Comparison of ENCODE assay signal across 8 mouse cellular contexts in genomic region chr19:7424590-7425397, GRCm38 (mm10). TPM values are rescaled to one million over a fixed set of nuclear protein-coding genes. Genes with fewer than 3 reads are reported as not detected.
DNase-seq lines count a peak whose midpoint lies in the region; ATAC-seq and TF ChIP-seq lines count a peak whose summit lies in the region.

No protein-coding gene starts in this region.

- H3K4me3 ChIP-seq in heart, embryonic 16.5 days (ENCODE audit: low read length), result no peak overlapping the region
- no peak overlapping the region for H3K4me3 ChIP-seq in forebrain, embryonic 14.5 days (ENCODE audit: low read depth, low read length)
- 0 out of 2 replicates have a peak overlapping the region, but pooled peaks have one; percentile 26 for H3K4me3 ChIP-seq in midbrain, embryonic 15.5 days
- H3K4me3 ChIP-seq in liver, embryonic 12.5 days, result no peak overlapping the region

- peak overlapping the region; percentile 23 for H3K27ac ChIP-seq in heart, embryonic 16.5 days (ENCODE audit: low read length)
- H3K27ac ChIP-seq in forebrain, embryonic 14.5 days (ENCODE audit: low read depth, low read length), result peak overlapping the region; percentile 65; the same call in 1 of the 2 replicates
- H3K27ac ChIP-seq in midbrain, embryonic 15.5 days, result peak overlapping the region; percentile 84
- H3K27ac ChIP-seq in liver, embryonic 12.5 days, result no peak overlapping the region

- H3K27me3 ChIP-seq in heart, embryonic 16.5 days (ENCODE audit: control insufficient read depth, insufficient read depth, low read length), result no peaks in the 10 kb centered on the region
- H3K27me3 ChIP-seq in forebrain, embryonic 14.5 days (replicated peaks; ENCODE audit: control insufficient read depth, insufficient read depth, low read length), result no peaks in the 10 kb centered on the region
- H3K27me3 ChIP-seq in midbrain, embryonic 15.5 days (replicated peaks), result no peaks in the 10 kb centered on the region
- H3K27me3 ChIP-seq in liver, embryonic 12.5 days (replicated peaks), result peaks cover 26% of the 10 kb centered on the region

- ATAC-seq in heart, embryonic 16.5 days (replicated peaks; ENCODE audit: extremely low read depth, insufficient read depth, low FRiP score), result no peak
- no peak for ATAC-seq in forebrain, embryonic 14.5 days
- ATAC-seq in midbrain, embryonic 15.5 days (replicated peaks), result no peak
- no peak for ATAC-seq in liver, embryonic 12.5 days

- H3K4me1 ChIP-seq in heart, embryonic 16.5 days (ENCODE audit: control insufficient read depth, insufficient read depth, low read length), result peaks cover 53% of the 10 kb centered on the region
- H3K4me1 ChIP-seq in forebrain, embryonic 14.5 days (ENCODE audit: control insufficient read depth, insufficient read depth, low read length), result peaks cover 44% of the 10 kb centered on the region
- H3K4me1 ChIP-seq in midbrain, embryonic 15.5 days, result peaks cover 53% of the 10 kb centered on the region
- H3K4me1 ChIP-seq in liver, embryonic 12.5 days, result peaks cover 38% of the 10 kb centered on the region

- no peak for TF ChIP-seq CTCF in brain, embryonic 14.5 days (IDR thresholded peaks at IDR 0.05; ENCODE audit: borderline replicate concordance, extremely low read depth, insufficient read depth, insufficient read length)

- no peak overlapping the region for H3K4me2 ChIP-seq in heart, embryonic 16.5 days (ENCODE audit: low read depth, low read length)
- peak overlapping the region; percentile 60 for H3K4me2 ChIP-seq in forebrain, embryonic 14.5 days (ENCODE audit: low read length)
- peak overlapping the region; percentile 72; the same call in 1 of the 2 replicates for H3K4me2 ChIP-seq in midbrain, embryonic 15.5 days
- no peak overlapping the region for H3K4me2 ChIP-seq in liver, embryonic 12.5 days

- peaks cover 39% of the 10 kb centered on the region for H3K36me3 ChIP-seq in heart, embryonic 16.5 days (ENCODE audit: control insufficient read depth, insufficient read depth)
- H3K36me3 ChIP-seq in forebrain, embryonic 14.5 days (ENCODE audit: control insufficient read depth, insufficient read depth, low read length), result peaks cover 95% of the 10 kb centered on the region
- H3K36me3 ChIP-seq in midbrain, embryonic 15.5 days (replicated peaks), result peaks cover 27% of the 10 kb centered on the region
- H3K36me3 ChIP-seq in liver, embryonic 12.5 days, result peaks cover 96% of the 10 kb centered on the region

- DNase-seq in heart, postnatal 25 days (ENCODE audit: low spot score), result no peak
- peak; percentile 59 for DNase-seq in brain, embryonic 14.5 days (ENCODE audit: low read depth)
- no peak for DNase-seq in forebrain, embryonic 14.5 days (ENCODE audit: low spot score)
- DNase-seq in urinary bladder, postnatal 4 days (ENCODE audit: low spot score in 2 of 2), result no peak
- DNase-seq in cerebellum, postnatal 36 days, result no peak

- TF ChIP-seq POLR2A in brain, embryonic 14.5 days (IDR thresholded peaks at IDR 0.05; ENCODE audit: borderline replicate concordance, extremely low read depth, insufficient read depth, insufficient read length, poor library complexity, severe bottlenecking), result no peak

- H3K9me3 ChIP-seq in heart, embryonic 16.5 days (replicated peaks; ENCODE audit: control insufficient read depth, low read length), result no peaks in the 10 kb centered on the region
- H3K9me3 ChIP-seq in forebrain, embryonic 14.5 days (replicated peaks; ENCODE audit: control insufficient read depth, low read length), result no peaks in the 10 kb centered on the region
- H3K9me3 ChIP-seq in midbrain, embryonic 15.5 days, result no peaks in the 10 kb centered on the region
- no peaks in the 10 kb centered on the region for H3K9me3 ChIP-seq in liver, embryonic 12.5 days (replicated peaks)

- 56% methylated on average over 8 of the region's 8 CpGs for WGBS in heart, embryonic 16.5 days
- 59% methylated on average over 8 of the region's 8 CpGs for WGBS in forebrain, embryonic 14.5 days
- WGBS in midbrain, embryonic 15.5 days, result 50% methylated on average over 8 of the region's 8 CpGs
- 76% methylated on average over 8 of the region's 8 CpGs for WGBS in liver, embryonic 12.5 days (ENCODE audit: insufficient replicate concordance)

- H3K9ac ChIP-seq in heart, embryonic 16.5 days (ENCODE audit: low read length), result peak overlapping the region; percentile 41; the same call in 1 of the 2 replicates
- peak overlapping the region; percentile 79; the same call in 1 of the 2 replicates for H3K9ac ChIP-seq in forebrain, embryonic 14.5 days (ENCODE audit: low read length)
- no peak overlapping the region; the same call in 1 of the 2 replicates for H3K9ac ChIP-seq in midbrain, embryonic 15.5 days
- H3K9ac ChIP-seq in liver, embryonic 12.5 days, result no peak overlapping the region

- intact Hi-C loops in heart, postnatal 25 days (cut with DNase I), result loop anchor here (5.0 kb wide), 1 partner anchor 187 kb away; no protein-coding TSS in a partner anchor

RNA-seq across cellular contexts. Expression of gene 2700081O15Rik, which starts 7.4 kb away (rescaled TPM):
- 3.1 and 3.4 TPM in 2 replicates for polyA plus RNA-seq in heart, embryonic 16.5 days (2015; fragmentation: Nextera tagmentation; extraction: Ambion mirVana)
- 10 to 100 TPM; 15.8 to 18.7 TPM for total RNA-seq in heart, postnatal 25 days (2021)
- polyA plus RNA-seq in brain, embryonic 14.5 days (2012; rRNA removed), result 162 and 167 TPM in 2 replicates
- polyA plus RNA-seq in forebrain, embryonic 14.5 days (2014; fragmentation: Nextera tagmentation; extraction: Ambion mirVana), result 22.1 and 24.7 TPM in 2 replicates
- 15.9 and 16.0 TPM in 2 replicates for polyA plus RNA-seq in midbrain, embryonic 15.5 days (2015; fragmentation: Nextera tagmentation; extraction: Ambion mirVana)
- 1.9 TPM in 2 replicates for polyA plus RNA-seq in liver, embryonic 12.5 days (2016; fragmentation: Nextera tagmentation; extraction: Ambion mirVana)

RNA-seq across cellular contexts. Expression of gene Spindoc, which starts 42.0 kb away (rescaled TPM):
- 15.0 and 19.0 TPM in 2 replicates for polyA plus RNA-seq in heart, embryonic 16.5 days (2015; fragmentation: Nextera tagmentation; extraction: Ambion mirVana)
- total RNA-seq in heart, postnatal 25 days (2021), result 10 to 100 TPM; 14.1 to 17.5 TPM
- 48.2 and 49.2 TPM in 2 replicates for polyA plus RNA-seq in brain, embryonic 14.5 days (2012; rRNA removed)
- polyA plus RNA-seq in forebrain, embryonic 14.5 days (2014; fragmentation: Nextera tagmentation; extraction: Ambion mirVana), result 33.6 and 36.2 TPM in 2 replicates
- 35.6 and 40.3 TPM in 2 replicates for polyA plus RNA-seq in midbrain, embryonic 15.5 days (2015; fragmentation: Nextera tagmentation; extraction: Ambion mirVana)
- polyA plus RNA-seq in liver, embryonic 12.5 days (2016; fragmentation: Nextera tagmentation; extraction: Ambion mirVana), result 10.3 and 10.8 TPM in 2 replicates

RNA-seq across cellular contexts. Expression of gene Rtn3, which starts 58.3 kb away (rescaled TPM):
- 134 and 139 TPM in 2 replicates for polyA plus RNA-seq in heart, embryonic 16.5 days (2015; fragmentation: Nextera tagmentation; extraction: Ambion mirVana)
- 10 to 100 TPM; 75.1 to 82.8 TPM for total RNA-seq in heart, postnatal 25 days (2021)
- polyA plus RNA-seq in brain, embryonic 14.5 days (2012; rRNA removed), result 436 and 508 TPM in 2 replicates
- 464 and 468 TPM in 2 replicates for polyA plus RNA-seq in forebrain, embryonic 14.5 days (2014; fragmentation: Nextera tagmentation; extraction: Ambion mirVana)
- polyA plus RNA-seq in midbrain, embryonic 15.5 days (2015; fragmentation: Nextera tagmentation; extraction: Ambion mirVana), result 644 and 648 TPM in 2 replicates
- 83.1 and 84.6 TPM in 2 replicates for polyA plus RNA-seq in liver, embryonic 12.5 days (2016; fragmentation: Nextera tagmentation; extraction: Ambion mirVana)

Comparison
In these comparisons a context has a peak if more than half of its experiments do, and no peak if none do; other contexts are left out.
1. H3K4me2 ChIP-seq: peak in forebrain, embryonic 14.5 days (single experiment) and midbrain, embryonic 15.5 days (single experiment); none in heart, embryonic 16.5 days (single experiment) and liver, embryonic 12.5 days (single experiment).
2. H3K9ac ChIP-seq: peak in heart, embryonic 16.5 days (single experiment) and forebrain, embryonic 14.5 days (single experiment); none in midbrain, embryonic 15.5 days (single experiment) and liver, embryonic 12.5 days (single experiment).